Mouse (Mus musculus): ENCODE data around the gene Rcc1. TPM values are rescaled to one million over a fixed set of nuclear protein-coding genes. Genes with fewer than 3 reads are reported as not detected.
A peak's percentile ranks its signal among the peaks of the same experiment; 100 is the strongest.

Rcc1 gene
- polyA plus RNA-seq, 1 experiment from 2014 or later, result 73.0 TPM

DNA sequence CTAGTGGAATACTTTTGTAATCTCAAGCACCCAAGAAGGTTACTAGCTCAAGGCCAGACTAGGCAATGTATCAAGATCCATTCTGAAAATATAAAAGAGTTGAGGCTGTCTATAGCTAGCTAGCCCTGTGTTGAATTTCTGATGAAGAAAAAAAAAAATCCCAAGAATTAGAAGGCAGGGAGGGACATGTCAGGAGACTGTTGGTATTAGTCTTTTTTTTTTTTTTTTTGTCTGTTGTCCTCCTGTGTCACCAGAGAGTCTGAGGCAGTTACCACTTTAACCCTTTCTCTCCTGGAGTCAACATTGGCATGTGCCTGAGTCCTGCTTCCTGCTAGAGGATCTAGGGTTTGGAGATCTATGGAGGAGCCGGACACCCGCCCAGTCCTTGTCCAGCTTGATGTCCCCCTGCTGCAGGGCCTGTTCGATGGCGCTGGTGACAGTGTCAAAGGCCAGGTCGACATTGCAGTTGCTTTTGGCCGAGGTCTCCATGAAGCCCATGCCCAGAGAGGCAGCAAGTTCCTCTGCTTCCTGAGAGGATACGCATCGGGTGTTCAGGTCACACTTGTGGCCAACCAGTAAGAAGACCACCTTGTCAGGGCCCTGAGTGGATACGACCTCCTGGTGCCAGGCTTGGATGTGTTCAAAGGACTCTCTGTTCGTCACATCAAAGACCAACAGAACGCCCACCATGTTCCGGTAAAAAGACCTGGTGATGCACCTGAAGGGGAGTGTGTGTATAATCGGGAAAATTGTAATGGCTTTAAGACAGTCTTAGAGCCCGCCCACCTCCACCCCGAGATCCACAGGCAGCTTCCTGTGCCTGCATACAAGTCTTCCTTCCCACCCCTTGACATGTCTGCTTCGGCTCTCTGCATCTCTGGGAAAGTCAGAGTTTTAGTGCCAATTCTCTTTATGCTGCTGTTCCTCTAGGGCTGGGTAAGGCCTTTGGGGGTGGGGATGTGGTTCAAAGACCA lies 51.2 kb downstream of the Rcc1 start:
- no peaks in the 10 kb centered on the region for H3K9me3 ChIP-seq (ENCODE audit: control insufficient read depth, low read length)
- H3K4me2 ChIP-seq (ENCODE audit: low read depth, low read length), result peak overlapping the region; percentile 81
- H3K9ac ChIP-seq (ENCODE audit: low read length), result peak overlapping the region; percentile 77
- peak overlapping the region; percentile 60 for H3K4me3 ChIP-seq (ENCODE audit: low read length)
- peak overlapping the region; percentile 33 for H3K27ac ChIP-seq (ENCODE audit: low read length)
- 62% methylated on average over 16 of the region's 16 CpGs for WGBS
- no peaks in the 10 kb centered on the region for H3K27me3 ChIP-seq (ENCODE audit: control insufficient read depth, insufficient read depth, low read depth, low read length)
- H3K4me1 ChIP-seq (replicated peaks; ENCODE audit: control insufficient read depth, insufficient read depth, low read length), result peaks cover 5% of the 10 kb centered on the region
- ATAC-seq (ENCODE audit: low read depth), result peak; percentile 51
- no peaks in the 10 kb centered on the region for H3K36me3 ChIP-seq (ENCODE audit: control insufficient read depth, insufficient read depth, low read length)

- Histone ChIP-seq H3K9ac (ENCODE audit: low read length) (no peak overlapping the region), H3K4me3 (ENCODE audit: low read length) (no peak overlapping the region), H3K4me1 (replicated peaks; ENCODE audit: control insufficient read depth, insufficient read depth, low read length) (peaks cover 5% of the 10 kb centered on the region), H3K4me2 (ENCODE audit: low read depth, low read length) (no peak overlapping the region), H3K9me3 (ENCODE audit: control insufficient read depth, low read length) (no peaks in the 10 kb centered on the region), H3K36me3 (ENCODE audit: control insufficient read depth, insufficient read depth, low read length) (no peaks in the 10 kb centered on the region), H3K27me3 (ENCODE audit: control insufficient read depth, insufficient read depth, low read depth, low read length) (no peaks in the 10 kb centered on the region), H3K27ac (ENCODE audit: low read length) (no peak overlapping the region)
- WGBS, result 71% methylated on average over 6 of the region's 6 CpGs
- no peak for ATAC-seq (ENCODE audit: low read depth)
These were observed 51.9 kb downstream of the Rcc1 start for GRCm38 (mm10) chr4:132301486-132301885.

DNA sequence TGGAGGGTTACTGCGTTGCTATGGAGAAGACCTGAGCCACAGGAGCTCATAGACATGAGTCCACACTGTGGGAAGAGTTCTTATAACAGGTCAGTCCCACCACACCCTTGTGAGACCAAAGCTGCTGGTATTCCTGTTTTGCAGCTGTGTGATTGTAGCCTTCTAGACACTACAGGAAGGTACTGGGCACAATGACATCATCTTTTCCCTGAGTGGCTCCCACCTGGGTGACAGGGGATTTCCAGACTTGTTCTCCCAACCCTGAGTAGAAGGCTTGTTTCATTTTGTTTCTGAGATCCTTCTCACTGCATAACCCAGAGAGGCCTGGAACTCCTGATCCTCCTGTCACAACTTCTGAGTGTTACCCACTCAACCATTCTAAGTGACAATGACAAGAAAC lies 53.6 kb downstream of the Rcc1 start:
- WGBS, result 78% methylated on average over 1 of the region's 1 CpGs
- H3K4me3 ChIP-seq (ENCODE audit: low read length), result no peak overlapping the region

DNA sequence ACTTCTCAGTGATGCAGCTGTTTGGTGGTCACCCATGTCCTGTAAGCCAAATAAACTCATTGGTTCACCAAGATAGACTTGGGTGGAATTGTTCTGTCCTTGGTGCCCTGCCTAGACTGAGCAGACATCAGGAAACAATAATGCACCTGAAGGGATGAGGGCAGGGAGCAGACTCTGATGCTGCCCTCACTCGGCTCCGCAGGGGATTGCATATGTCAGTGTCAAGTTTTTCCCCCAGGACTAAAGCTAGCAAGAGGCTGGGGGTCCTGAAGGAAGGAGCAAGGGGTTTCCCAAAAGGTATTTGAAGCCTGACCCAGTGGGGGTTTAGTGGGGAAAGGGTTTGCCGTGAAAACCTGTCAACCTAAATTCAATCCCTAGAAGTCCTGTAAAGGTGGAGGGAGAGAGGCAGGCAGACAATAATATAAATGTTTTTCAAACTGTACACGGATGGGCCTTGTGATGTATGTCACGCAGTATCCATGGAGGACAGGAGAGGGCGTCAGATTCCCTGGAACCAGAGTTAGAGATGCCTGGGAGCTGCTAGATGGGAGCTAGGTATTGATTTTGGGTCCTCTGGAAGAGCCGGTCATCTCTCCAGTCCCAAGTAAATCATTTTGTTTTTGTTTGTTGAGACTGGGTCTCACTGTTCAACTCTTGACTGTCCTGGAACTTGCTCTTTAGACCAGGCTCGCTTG lies 57.6 kb downstream of the Rcc1 start:
- WGBS, result 42% methylated on average over 8 of the region's 8 CpGs
- no peak for ATAC-seq (ENCODE audit: low read depth)

More for the DNA sequence above, 53.6 kb downstream of the Rcc1 start:
- Histone ChIP-seq H3K36me3 (ENCODE audit: control insufficient read depth, insufficient read depth, low read length) (no peaks in the 10 kb centered on the region), H3K27me3 (ENCODE audit: control insufficient read depth, insufficient read depth, low read depth, low read length) (no peaks in the 10 kb centered on the region), H3K27ac (ENCODE audit: low read length) (no peak overlapping the region), H3K4me2 (ENCODE audit: low read depth, low read length) (no peak overlapping the region), H3K4me1 (replicated peaks; ENCODE audit: control insufficient read depth, insufficient read depth, low read length) (peaks cover 5% of the 10 kb centered on the region), H3K9me3 (ENCODE audit: control insufficient read depth, low read length) (no peaks in the 10 kb centered on the region), H3K9ac (ENCODE audit: low read length) (no peak overlapping the region)
- ATAC-seq (ENCODE audit: low read depth), result no peak

DNA sequence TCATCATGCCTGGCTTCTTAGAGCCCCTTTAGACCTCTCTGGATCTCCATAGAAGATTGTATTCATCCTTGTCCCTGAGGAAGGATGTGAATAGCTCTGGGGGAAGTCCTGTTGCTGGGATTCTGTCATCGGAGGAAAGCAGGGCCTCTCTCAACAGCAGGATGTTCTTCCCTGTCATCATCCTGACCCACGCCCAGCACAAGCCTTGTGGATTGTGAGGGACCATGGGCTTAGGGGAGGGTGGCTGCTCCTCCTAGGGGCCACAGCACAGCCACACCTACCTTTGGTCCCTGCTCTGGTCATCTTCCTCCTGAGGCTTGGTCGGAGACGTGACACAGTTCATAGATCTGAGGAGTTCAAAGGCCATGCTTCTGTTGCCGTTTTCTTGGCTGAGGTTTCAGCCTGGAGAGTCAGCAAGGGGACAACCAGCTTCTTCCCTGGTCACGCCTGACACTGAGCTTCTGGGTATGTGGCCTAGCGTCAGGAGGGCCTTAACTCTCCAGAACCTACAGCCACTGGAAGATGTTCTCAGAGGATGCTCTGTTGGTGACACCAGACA lies 59.6 kb downstream of the Rcc1 start:
- ATAC-seq (ENCODE audit: low read depth), result no peak
- no peaks in the 10 kb centered on the region for H3K4me1 ChIP-seq (replicated peaks; ENCODE audit: control insufficient read depth, insufficient read depth, low read length)
- H3K9me3 ChIP-seq (ENCODE audit: control insufficient read depth, low read length), result peaks cover 5% of the 10 kb centered on the region; the same call in 1 of the 2 replicates
- no peak overlapping the region for H3K4me2 ChIP-seq (ENCODE audit: low read depth, low read length)
- H3K27me3 ChIP-seq (ENCODE audit: control insufficient read depth, insufficient read depth, low read depth, low read length), result no peaks in the 10 kb centered on the region
- H3K36me3 ChIP-seq (ENCODE audit: control insufficient read depth, insufficient read depth, low read length), result peaks cover 14% of the 10 kb centered on the region
- H3K4me3 ChIP-seq (ENCODE audit: low read length), result no peak overlapping the region
- H3K9ac ChIP-seq (ENCODE audit: low read length), result peak overlapping the region; percentile 26; the same call in 1 of the 2 replicates
- no peak overlapping the region for H3K27ac ChIP-seq (ENCODE audit: low read length)
- 69% methylated on average over 7 of the region's 7 CpGs for WGBS

More for the DNA sequence above, 57.6 kb downstream of the Rcc1 start:
- H3K9ac ChIP-seq (ENCODE audit: low read length), result no peak overlapping the region
- no peak overlapping the region for H3K4me2 ChIP-seq (ENCODE audit: low read depth, low read length)
- no peak overlapping the region for H3K4me3 ChIP-seq (ENCODE audit: low read length)
- H3K9me3 ChIP-seq (ENCODE audit: control insufficient read depth, low read length), result peaks cover 5% of the 10 kb centered on the region; the same call in 1 of the 2 replicates
- no peak overlapping the region for H3K27ac ChIP-seq (ENCODE audit: low read length)
- no peaks in the 10 kb centered on the region for H3K27me3 ChIP-seq (ENCODE audit: control insufficient read depth, insufficient read depth, low read depth, low read length)
- H3K4me1 ChIP-seq (replicated peaks; ENCODE audit: control insufficient read depth, insufficient read depth, low read length), result no peaks in the 10 kb centered on the region
- peaks cover 6% of the 10 kb centered on the region for H3K36me3 ChIP-seq (ENCODE audit: control insufficient read depth, insufficient read depth, low read length)

GRCm38 (mm10) chr4:132292988-132293387 lies 60.4 kb downstream of the Rcc1 start:
- WGBS, result 47% methylated on average over 4 of the region's 4 CpGs

DNA sequence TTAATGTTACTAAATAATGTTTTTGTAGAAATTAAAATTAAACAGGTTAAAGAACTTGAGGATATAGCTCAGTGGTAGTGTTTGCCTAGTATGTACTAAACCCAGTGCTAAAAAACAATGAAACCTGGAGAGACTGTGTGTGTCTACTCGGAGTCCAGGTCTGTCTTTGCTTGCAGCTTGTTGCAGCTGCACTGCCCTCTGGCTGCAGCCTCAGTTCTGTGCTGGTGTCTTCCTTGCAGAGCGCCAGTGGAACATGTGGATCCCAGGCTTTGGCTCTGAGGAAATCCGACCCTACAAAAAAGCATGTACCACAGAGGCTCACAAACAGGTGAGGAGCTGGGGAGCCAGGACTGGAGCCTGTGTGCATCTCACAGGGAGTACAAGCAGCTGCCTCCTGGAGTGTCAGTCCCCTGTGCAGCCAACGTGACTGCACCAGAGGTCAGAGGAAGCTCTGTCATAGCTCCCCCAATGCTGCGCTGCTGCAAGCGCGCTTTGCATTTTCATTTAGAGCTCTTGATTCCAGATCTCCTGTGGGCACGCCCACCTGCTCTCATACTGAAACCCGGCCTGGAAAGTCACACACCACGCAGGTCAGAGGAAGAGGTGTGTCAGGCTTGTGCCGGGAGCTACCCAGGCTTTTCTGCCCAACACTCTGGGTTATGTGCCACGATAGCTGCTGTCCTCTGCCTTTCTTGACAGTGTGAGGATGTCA lies 61.6 kb downstream of the Rcc1 start:
- no peak for ATAC-seq (ENCODE audit: low read depth)
- H3K4me2 ChIP-seq (ENCODE audit: low read depth, low read length), result no peak overlapping the region
- H3K36me3 ChIP-seq (ENCODE audit: control insufficient read depth, insufficient read depth, low read length), result peaks cover 16% of the 10 kb centered on the region
- H3K4me3 ChIP-seq (ENCODE audit: low read length), result no peak overlapping the region
- 83% methylated on average over 12 of the region's 12 CpGs for WGBS
- peaks cover 5% of the 10 kb centered on the region; the same call in 1 of the 2 replicates for H3K9me3 ChIP-seq (ENCODE audit: control insufficient read depth, low read length)
- H3K27ac ChIP-seq (ENCODE audit: low read length), result no peak overlapping the region
- H3K4me1 ChIP-seq (replicated peaks; ENCODE audit: control insufficient read depth, insufficient read depth, low read length), result no peaks in the 10 kb centered on the region
- no peaks in the 10 kb centered on the region for H3K27me3 ChIP-seq (ENCODE audit: control insufficient read depth, insufficient read depth, low read depth, low read length)
- no peak overlapping the region for H3K9ac ChIP-seq (ENCODE audit: low read length)

More at GRCm38 (mm10) chr4:132292988-132293387, 60.4 kb downstream of the Rcc1 start:
- peak; percentile 54; the same call in 1 of the 2 replicates for ATAC-seq (ENCODE audit: low read depth)
- no peak overlapping the region for H3K4me3 ChIP-seq (ENCODE audit: low read length)
- peaks cover 5% of the 10 kb centered on the region; the same call in 1 of the 2 replicates for H3K9me3 ChIP-seq (ENCODE audit: control insufficient read depth, low read length)
- H3K4me2 ChIP-seq (ENCODE audit: low read depth, low read length), result no peak overlapping the region
- H3K36me3 ChIP-seq (ENCODE audit: control insufficient read depth, insufficient read depth, low read length), result peaks cover 14% of the 10 kb centered on the region
- no peaks in the 10 kb centered on the region for H3K4me1 ChIP-seq (replicated peaks; ENCODE audit: control insufficient read depth, insufficient read depth, low read length)
- H3K27ac ChIP-seq (ENCODE audit: low read length), result no peak overlapping the region
- no peaks in the 10 kb centered on the region for H3K27me3 ChIP-seq (ENCODE audit: control insufficient read depth, insufficient read depth, low read depth, low read length)
- no peak overlapping the region for H3K9ac ChIP-seq (ENCODE audit: low read length)

DNA sequence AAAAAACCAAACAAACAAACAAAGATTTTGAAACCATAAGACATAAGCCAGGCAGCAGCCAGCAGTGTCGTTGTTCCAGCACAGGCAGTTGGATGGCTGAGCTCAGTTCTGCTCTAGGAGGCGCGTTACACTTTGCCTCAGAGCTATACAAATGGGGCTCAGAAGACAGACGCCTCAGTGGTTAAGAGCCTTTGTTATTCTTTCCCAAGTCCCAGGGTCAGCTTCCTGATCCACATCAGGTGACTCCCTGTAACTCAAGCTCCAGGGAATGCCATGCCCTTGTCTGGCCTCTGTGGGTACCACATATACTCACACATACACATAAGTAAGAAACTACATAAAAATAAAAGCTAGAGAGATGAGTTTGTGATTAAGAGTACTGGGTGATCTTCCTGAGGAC lies 62.3 kb downstream of the Rcc1 start:
- Histone ChIP-seq H3K4me2 (ENCODE audit: low read depth, low read length) (no peak overlapping the region), H3K9me3 (ENCODE audit: control insufficient read depth, low read length) (peaks cover 5% of the 10 kb centered on the region; the same call in 1 of the 2 replicates), H3K4me1 (replicated peaks; ENCODE audit: control insufficient read depth, insufficient read depth, low read length) (no peaks in the 10 kb centered on the region), H3K36me3 (ENCODE audit: control insufficient read depth, insufficient read depth, low read length) (peaks cover 20% of the 10 kb centered on the region), H3K27me3 (ENCODE audit: control insufficient read depth, insufficient read depth, low read depth, low read length) (no peaks in the 10 kb centered on the region), H3K27ac (ENCODE audit: low read length) (no peak overlapping the region), H3K4me3 (ENCODE audit: low read length) (no peak overlapping the region), H3K9ac (ENCODE audit: low read length) (no peak overlapping the region)
- no peak for ATAC-seq (ENCODE audit: low read depth)
- WGBS, result 92% methylated on average over 4 of the region's 4 CpGs
